Mouse (Mus musculus): ENCODE measurements at regions not wholly inside any gene's neighbourhood (a gene's known extent, or its start where the extent isn't known, plus 50 kb on each side); places are given as distances from the start of the nearest gene placed in this dataset.

DNA sequence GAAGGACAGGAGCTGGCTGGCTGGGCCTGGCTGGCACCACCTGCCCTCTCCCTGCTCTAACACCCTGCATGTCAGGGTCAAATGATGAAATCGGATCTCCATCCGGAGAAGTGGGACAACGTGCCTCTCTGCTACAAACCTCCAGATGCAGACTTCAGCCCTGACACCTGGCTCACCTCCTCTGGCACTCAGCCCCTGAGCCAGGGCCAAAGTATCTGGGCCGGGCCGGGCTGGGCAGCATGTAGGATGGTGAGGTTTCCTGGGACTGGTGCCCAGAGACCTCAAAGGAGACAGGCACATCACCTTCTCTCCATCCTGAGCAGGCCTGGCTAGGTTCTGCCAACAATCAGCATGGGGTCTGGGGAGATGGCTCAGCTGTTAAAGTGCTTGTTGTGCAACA is 113.5 kb downstream of the Tfcp2l1 start:
- no peak for DNase-seq (ENCODE audit: low read depth, low spot score)
- 59% methylated on average over 5 of the region's 5 CpGs for WGBS

DNA sequence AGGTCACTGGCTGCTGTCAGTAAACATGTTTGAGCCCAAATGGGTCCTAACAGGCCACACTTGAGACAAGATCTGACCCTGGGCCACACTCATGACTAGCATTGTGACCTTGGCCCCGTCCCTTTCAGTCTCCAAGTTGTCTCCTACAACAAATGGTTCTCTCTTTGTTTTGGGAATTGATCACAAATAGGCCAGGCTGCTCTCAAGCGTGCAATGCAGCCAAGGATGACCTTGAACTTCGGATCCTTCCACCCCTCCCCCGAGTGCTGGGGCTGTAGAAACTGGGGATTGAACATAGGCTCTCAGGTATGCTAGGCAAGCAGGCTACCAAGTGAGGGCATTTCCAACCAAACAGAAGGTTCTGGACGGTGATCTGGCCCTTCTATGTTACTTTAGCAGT is 120.5 kb downstream of the Tfcp2l1 start:
- DNase-seq (ENCODE audit: low read depth, low spot score): no peak
- WGBS: 68% methylated on average over 5 of the region's 5 CpGs

DNA sequence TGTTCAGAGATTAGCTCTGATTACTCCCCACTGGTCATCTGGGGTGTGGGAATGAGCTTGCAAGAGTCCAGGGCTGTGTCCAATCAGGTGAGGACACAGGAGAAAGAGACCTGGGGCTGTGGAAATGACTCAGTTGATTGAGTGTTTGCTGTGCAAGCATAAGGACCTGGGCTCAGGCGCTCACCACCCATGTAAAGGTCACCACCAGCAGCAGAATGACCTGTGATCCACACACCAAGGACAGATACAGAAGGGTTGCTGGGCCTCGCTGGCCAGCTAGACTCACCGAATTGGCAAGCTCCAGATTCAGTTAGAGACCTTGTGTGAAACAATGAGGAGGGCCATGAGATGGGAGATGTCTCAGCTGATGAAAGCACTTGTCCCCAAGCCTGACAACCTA is 125.1 kb downstream of the Tfcp2l1 start:
- DNase-seq (ENCODE audit: low read depth, low spot score): no peak
- 74% methylated on average over 3 of the region's 3 CpGs for WGBS

DNA sequence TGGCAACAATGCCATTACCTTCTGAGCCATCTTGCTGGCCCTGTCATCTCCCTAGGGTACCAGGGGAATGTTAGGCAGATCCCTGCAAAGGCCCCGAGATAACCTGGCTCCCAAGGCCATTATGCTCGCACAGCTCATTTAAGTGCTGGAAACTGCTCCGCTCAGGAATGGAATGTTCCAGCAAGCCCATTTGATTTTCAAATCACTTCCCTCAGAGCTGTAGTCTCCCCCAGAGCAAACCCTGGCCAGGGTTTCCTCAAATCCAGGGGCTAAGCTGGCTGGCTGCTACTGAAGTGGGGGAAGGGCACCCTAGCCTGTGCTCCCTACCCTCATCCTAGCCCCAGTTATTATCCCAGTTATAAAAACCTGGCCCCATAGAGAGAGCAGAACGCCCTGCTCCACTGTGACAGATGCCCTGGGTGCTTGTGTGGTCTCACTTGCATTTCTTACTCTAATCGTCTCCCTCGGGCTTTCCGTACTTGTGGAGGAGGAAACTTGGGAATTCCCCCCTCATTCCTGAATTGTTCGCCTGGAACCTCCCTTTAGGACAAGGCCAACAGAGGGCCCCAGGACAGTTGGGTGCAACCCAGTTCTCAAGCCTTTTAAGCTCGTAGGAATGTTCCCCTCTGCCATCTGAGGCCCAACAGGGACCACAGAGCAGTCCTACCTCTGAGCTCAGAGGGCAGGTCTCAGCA is 128.6 kb downstream of the Tfcp2l1 start:
- no peak for DNase-seq (ENCODE audit: low read depth, low spot score)
- WGBS: 54% methylated on average over 9 of the region's 9 CpGs

DNA sequence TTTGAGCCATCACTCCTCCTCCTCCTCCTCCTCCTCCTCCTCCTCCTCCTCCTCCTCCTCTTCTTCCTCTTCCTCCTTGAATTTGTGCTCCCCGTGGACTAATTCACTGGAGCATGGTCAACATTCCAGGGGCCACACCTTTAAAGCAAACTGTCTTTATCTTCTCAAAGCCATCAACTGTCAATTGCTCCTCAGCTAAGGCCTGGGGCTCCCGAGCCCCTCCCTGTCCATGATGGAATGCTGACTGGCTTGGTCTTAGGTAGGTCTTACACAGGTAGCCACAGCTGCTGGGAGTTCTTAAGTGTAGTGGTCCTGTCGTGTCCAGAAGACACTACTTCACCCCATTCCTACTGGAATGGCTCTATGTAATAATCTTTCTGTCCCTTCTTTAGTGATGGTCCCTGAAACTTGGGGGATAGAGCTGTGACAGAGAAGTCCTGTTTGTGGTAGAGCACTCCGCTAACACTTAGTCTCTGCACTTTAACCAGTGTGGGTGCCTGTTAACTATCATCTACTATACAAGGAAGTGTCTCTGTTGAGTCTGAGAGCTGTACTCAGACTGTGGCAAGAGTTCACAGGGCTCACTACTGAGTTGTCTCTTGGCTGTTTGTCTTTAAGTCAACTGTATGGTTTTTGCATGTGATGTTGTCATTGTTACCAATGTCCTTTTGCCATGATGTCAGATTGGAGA is 129.7 kb downstream of the Tfcp2l1 start:
- no peak for DNase-seq (ENCODE audit: low read depth, low spot score)
- WGBS: 40% methylated on average over 3 of the region's 4 CpGs

DNA sequence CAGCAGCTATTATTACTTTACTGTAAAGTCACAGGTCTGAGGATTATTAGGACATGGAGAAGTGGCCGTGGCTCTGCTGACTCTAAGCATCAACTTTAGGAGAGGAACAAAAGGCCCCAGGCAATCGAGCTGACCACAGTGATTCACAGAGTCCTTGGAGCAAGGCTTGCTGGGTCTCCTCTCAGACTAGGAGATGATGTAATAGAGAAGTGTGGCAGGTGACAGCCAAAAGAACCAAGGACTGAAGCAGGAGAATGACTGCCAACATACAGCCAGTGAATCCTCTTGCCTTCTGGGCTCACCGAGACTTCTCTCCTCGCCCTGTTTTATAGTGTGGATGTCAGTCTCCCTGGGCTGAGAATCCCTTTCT is 130.3 kb downstream of the Tfcp2l1 start:
- WGBS: 64% methylated on average over 4 of the region's 4 CpGs
- no peak for DNase-seq (ENCODE audit: low read depth, low spot score)

DNA sequence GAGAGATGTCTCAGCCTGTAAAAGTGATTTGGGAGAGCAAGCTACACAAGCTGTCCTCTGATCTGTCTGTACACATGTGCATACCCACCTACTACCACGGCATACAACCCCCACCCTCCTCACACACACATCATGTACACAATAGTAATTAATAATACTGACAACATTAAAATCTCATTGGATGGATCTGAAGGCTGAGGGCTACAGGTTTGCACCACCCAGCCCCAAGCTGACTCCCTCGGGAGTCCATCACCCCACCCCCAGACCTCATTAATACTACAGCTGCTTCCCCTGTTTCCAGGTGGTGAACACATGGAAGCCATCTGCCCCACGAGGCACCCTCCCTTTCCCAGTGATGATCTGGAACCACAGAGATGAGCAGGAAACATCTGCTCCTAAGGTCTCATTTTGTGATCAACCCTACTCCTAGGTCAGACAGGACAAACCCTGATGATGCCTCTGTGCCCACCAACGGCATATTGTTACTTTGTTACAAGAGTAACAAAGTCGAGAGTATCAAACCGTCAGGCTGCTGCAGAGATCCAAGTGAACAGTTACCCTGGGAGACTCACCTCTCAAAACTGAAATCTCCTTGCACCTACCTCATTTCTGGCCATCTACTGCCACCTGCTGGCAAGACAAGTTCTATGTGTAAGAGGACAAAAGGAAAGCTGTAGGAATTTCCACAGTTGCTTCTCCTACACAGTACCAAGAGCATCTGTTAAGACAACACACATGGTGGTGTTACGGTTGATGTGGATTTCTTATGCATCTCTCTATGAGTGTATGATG is 131.6 kb downstream of the Tfcp2l1 start:
- 25% methylated on average over 7 of the region's 7 CpGs for WGBS
- peak; percentile 46 for DNase-seq (ENCODE audit: low read depth, low spot score)

DNA sequence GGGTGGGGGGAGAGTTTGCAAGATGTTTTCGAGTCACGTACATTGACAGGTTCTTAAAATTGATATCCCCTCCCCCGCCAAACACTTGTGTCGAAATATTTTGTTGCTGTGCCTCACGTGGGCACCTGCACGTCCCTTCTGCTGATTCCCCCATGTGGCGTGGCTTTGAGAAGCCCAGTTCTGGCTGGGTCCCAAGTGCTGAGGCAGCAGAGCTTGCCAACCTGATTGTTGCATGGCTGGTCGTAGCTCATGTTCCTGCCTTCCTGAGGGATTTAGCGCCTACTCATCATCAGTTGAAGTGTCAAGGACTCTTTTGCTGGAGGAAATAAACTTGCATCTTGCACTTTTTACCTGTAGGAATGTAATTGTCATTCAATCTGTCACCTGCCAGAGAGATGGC is 137.8 kb downstream of the Tfcp2l1 start:
- no peak for DNase-seq (ENCODE audit: low read depth, low spot score)
- 54% methylated on average over 9 of the region's 9 CpGs for WGBS

DNA sequence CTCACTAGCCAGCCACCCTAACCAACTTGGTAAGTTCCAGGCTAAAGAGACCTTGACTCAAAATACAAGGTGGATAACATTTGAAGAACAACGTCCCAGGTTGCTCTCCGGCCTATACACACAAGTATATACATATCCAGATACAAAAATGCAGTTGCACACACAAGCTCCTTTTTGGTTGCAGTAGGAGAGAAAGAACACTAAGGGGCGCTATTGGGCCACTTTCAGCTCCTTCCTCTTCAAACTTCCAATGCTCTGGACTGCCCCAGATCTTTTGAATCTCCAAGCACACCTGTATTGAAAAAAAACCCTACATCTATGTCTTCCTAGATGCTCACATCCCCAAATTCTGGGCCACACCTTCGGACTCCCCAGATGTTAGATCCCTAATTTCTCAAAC is 141.1 kb downstream of the Tfcp2l1 start:
- 18% methylated on average over 4 of the region's 4 CpGs for WGBS
- no peak for DNase-seq (ENCODE audit: low read depth, low spot score)

DNA sequence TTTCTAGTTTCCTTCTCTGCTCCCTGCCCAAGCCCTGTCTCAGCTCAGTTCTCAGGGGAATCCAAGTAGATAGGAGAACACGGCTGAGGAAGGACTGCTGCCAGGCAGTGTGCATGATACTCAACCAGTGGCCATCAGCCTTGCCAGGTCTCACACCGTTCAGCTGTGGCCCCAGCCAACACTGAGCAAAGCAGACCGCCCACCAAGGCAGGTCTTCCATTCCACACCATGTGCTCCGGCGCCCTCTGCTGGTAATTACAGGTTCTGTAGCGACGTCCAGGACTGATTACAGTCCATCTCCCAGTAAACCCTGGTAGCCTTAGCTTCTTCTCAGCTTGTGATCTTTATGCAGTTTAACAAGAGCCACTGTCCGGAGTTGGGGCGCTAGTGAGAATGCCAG is 144.5 kb downstream of the Tfcp2l1 start:
- 16% methylated on average over 9 of the region's 9 CpGs for WGBS
- DNase-seq (ENCODE audit: low read depth, low spot score): peak; percentile 11

DNA sequence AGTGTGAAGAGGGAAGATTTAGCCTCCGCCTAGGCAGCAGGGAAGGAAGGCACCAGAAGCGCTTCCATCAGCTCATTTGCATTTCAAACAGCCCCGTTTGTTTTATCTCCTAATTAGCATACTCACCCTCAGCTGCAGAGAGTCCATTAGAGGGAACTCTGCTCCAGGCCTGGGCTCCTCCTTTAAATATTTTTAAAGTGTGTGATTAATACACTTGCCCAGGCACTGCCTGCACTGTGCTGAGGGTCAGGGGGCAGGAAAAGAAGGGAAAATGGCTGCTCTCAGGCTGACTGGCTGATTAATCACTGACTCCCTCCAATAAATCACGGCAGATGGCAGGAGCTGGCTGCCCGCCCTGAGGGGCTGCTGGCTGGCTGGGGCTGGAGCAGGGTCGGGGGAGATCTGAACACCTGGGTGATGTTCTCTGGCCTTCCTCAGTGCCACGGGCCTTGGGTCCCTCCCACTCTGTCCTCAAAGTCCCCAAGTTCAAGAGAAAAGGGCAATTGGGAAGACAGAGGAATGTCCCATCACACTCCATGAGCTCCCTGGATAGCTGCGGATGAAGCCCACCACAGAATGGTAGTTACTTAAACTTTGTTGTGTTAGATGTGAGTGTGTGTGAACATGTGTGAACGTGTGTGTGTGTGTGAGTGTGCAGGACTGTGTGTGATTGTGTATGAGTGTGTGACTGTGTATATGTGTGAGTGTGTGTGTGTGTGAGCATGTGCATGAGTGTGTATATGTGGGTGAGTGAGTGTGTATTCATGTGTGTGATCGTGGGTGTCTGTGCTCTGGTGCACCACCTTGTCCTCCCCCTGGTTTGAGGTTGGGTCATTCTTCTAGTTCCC is 149.1 kb downstream of the Tfcp2l1 start:
- no peak for DNase-seq (ENCODE audit: low read depth, low spot score)
- 39% methylated on average over 10 of the region's 10 CpGs for WGBS

All from large intestine, adult 2 months (tissue).